In the genomic region with DNA sequence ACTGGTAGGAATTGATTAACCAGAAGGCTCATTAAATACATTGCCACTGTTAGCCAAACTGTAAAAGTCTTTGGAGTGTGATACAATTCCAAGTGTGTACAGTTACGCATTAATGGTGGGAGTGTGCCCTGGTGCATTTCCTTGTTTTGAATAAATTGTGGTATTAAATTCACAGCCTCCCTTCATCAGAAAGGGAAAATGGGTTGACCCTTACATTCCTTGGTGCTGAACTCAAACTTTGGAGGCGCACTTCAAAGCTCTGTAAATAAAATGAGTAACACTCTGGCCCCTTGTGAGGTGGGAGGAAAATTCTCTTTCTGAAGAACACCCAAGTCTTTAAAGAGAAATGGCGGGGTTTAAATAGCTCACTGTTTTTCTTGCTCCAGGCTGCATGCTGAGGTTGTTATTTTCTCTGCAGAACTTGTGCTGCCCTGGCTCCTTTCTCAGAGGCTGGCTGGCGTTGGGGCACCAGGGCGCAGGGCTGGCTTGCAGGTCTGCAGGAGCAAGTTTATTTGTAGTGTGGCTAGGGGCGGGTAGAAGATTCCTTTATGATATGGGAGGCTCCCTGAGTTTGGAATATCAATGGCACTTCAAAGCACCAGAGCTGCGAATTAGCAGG, we compare ENCODE assay signal across 13 mouse cellular contexts.
DNase-seq lines count a peak whose midpoint lies in the region; ATAC-seq lines count a peak whose summit lies in the region.
"Had no signal": no experiment of that assay in that cellular context is flagged by ENCODE, and none has a peak within 500 bp of the region (broad histone marks: within the 10 kb centered on the region; RNA-seq: fewer than 3 reads in every experiment).

No protein-coding gene starts in this region.

- no peak for ATAC-seq in CD4-positive, CD25-positive, alpha-beta regulatory T cell, adult 4 months
- ATAC-seq: activated CD4-positive, CD25-positive, alpha-beta regulatory T cell, adult 4 months; hindbrain, embryonic 16.5 days had no signal

- no peaks in the 10 kb centered on the region for H3K36me3 ChIP-seq in embryonic facial prominence, embryonic 10.5 days (replicated peaks)

- peak; percentile 12 for DNase-seq in kidney, adult 11 months
- no peak for DNase-seq in kidney, postnatal 25 days
- peak; percentile 40 for DNase-seq in 3T3-L1 (ENCODE audit: low read depth, low spot score)
- DNase-seq in embryonic facial prominence, embryonic 10.5 days (ENCODE audit: low spot score): peak; percentile 20
- peak; percentile 52 to 68 for DNase-seq in kidney, postnatal 4 days
- no peak for DNase-seq in cerebellum, postnatal 25 days
- DNase-seq in urinary bladder, adult 18-20 months (ENCODE audit: low spot score in 2 of 2): no peak
- DNase-seq: cerebellum, adult 11 months had no signal

- H3K9me3 ChIP-seq in embryonic facial prominence, embryonic 10.5 days: no peaks in the 10 kb centered on the region

- 44% methylated on average over 7 of the region's 7 CpGs for WGBS in embryonic facial prominence, embryonic 10.5 days

- H3K27me3 ChIP-seq in embryonic facial prominence, embryonic 10.5 days (replicated peaks; ENCODE audit: low read depth, poor library complexity, severe bottlenecking): peaks cover 6% of the 10 kb centered on the region; the same call in 1 of the 2 replicates

- H3K4me1 ChIP-seq in embryonic facial prominence, embryonic 10.5 days: peaks cover 12% of the 10 kb centered on the region

- H3K27ac ChIP-seq in embryonic facial prominence, embryonic 10.5 days (replicated peaks): no peak overlapping the region
- H3K27ac ChIP-seq: left cerebral cortex, adult 2 months; macrophage had no signal

- H3K4me3 ChIP-seq in embryonic facial prominence, embryonic 10.5 days: no peak overlapping the region
- H3K4me3 ChIP-seq: left cerebral cortex, adult 2 months had no signal

Comparison
In these comparisons a context has a peak if more than half of its experiments do, and no peak if none do; other contexts are left out.
1. DNase-seq: peak in kidney, adult 11 months (single experiment), 3T3-L1 (single experiment), embryonic facial prominence, embryonic 10.5 days (single experiment) and kidney, postnatal 4 days (2 of 2); none in kidney, postnatal 25 days (0 of 2), cerebellum, postnatal 25 days (0 of 2) and urinary bladder, adult 18-20 months (0 of 2).